Mouse (Mus musculus) layer of hippocampus, adult 9-11 months (tissue): ENCODE measurements around the gene Ergic2.
"Not testable (repeated sequence)": the region's sequence is repeated elsewhere in the genome, so short reads cannot be mapped to it uniquely, and the experiment has no call there.

Experiments
- DNase-seq: peaks from one replicate; pipeline ENCODE4 v3.0.0; 2022

The Ergic2 gene

GRCm38 (mm10) chr6:148207522-148207921 lies 4.7 kb downstream of the Ergic2 start:
- DNase-seq: no peak

- no peak for DNase-seq
Observed at GRCm38 (mm10) chr6:148205134-148205533, 7.0 kb downstream of the Ergic2 start.

- no peak for DNase-seq
Observed at GRCm38 (mm10) chr6:148199729-148200128, 12.4 kb downstream of the Ergic2 start.

- no peak for DNase-seq
Observed at GRCm38 (mm10) chr6:148199177-148199576, 13.0 kb downstream of the Ergic2 start.

GRCm38 (mm10) chr6:148193972-148194701 lies 18.0 kb downstream of the Ergic2 start:
- no peak for DNase-seq

- DNase-seq: no peak
Observed at GRCm38 (mm10) chr6:148185694-148186093, 26.5 kb downstream of the Ergic2 start.

- DNase-seq: no peak
Observed at GRCm38 (mm10) chr6:148172904-148173303, 39.3 kb downstream of the Ergic2 start.

- DNase-seq: not testable (repeated sequence)
Observed at GRCm38 (mm10) chr6:148152305-148152704, 59.9 kb downstream of the Ergic2 start.

- no peak for DNase-seq
Observed at GRCm38 (mm10) chr6:148142421-148142820, 69.8 kb downstream of the Ergic2 start.

GRCm38 (mm10) chr6:148141874-148142273 lies 70.3 kb downstream of the Ergic2 start:
- no peak for DNase-seq

- no peak for DNase-seq
Observed at GRCm38 (mm10) chr6:148139288-148139995, 72.7 kb downstream of the Ergic2 start.

GRCm38 (mm10) chr6:148135769-148136382 lies 76.3 kb downstream of the Ergic2 start:
- DNase-seq: peak; percentile 85

- DNase-seq: no peak
Observed at GRCm38 (mm10) chr6:148133536-148133935, 78.6 kb downstream of the Ergic2 start.

GRCm38 (mm10) chr6:148132314-148132713 lies 79.9 kb downstream of the Ergic2 start:
- DNase-seq: no peak
